Mouse (Mus musculus): ENCODE data around the gene D930020B18Rik. TPM values are rescaled to one million over a fixed set of nuclear protein-coding genes. Genes with fewer than 3 reads are reported as not detected.

The D930020B18Rik gene
- polyA plus RNA-seq, 1 experiment from 2014 or later = 0.21 TPM

DNA sequence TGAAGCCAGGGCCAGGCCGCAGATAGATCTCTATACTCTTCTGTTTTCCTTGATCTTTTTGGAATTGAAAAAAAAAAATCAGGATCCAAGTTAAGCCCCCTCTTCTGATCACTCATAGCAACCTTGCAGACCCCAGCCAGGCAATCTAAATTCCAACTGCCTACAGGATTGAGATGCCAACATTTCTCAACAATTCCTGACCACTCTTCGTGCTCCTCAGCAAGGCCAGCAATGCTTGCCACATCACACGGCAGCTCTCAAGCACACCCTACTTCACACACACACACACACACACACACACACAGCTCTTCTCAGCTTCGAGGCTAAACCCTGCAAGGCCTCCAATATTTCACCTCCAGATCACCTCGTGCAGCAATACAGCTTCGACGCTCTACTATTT lies 17.7 kb upstream of the D930020B18Rik start:
- Histone ChIP-seq H3K4me1 (replicated peaks; ENCODE audit: insufficient read depth, low read length) (peaks cover 6% of the 10 kb centered on the region), H3K36me3 (ENCODE audit: insufficient read depth, low read length) (peaks cover 18% of the 10 kb centered on the region; the same call in 1 of the 2 replicates), H3K4me2 (ENCODE audit: low read length) (no peak overlapping the region), H3K27ac (no peak overlapping the region), H3K9me3 (replicated peaks; ENCODE audit: low read length) (no peaks in the 10 kb centered on the region), H3K4me3 (replicated peaks; ENCODE audit: low read depth, low read length) (no peak overlapping the region), H3K27me3 (ENCODE audit: insufficient read depth, low read length) (no peaks in the 10 kb centered on the region), H3K9ac (ENCODE audit: low read depth, low read length) (no peak overlapping the region)
- TF ChIP-seq CTCF (IDR thresholded peaks at IDR 0.05; ENCODE audit: low read depth) = no peak
- no peak for ATAC-seq (replicated peaks; ENCODE audit: low FRiP score, low read depth)
- DNase-seq (ENCODE audit: low spot score) = no peak
- WGBS = 83% methylated on average over 7 of the region's 7 CpGs

DNA sequence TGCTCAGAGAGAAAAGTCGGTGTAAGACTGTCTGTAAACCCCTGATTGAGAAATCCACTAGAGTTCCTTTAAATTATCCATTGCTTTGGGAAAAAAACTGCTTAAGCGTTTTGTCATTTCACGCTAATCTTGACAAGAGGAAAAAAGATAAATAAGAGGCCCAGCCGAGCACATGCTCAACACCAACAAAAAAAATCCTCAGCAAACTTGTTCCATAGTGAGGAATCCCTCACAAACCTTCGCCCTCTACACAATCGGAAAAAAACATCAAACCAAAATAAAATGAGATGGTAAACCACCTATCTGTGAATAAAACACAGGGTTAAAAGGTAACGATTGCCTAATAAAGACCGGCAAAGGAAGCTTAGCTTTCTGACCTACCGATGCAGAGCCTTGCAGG lies 16.4 kb upstream of the D930020B18Rik start:
- Histone ChIP-seq H3K36me3 (ENCODE audit: insufficient read depth, low read length) (peaks cover 18% of the 10 kb centered on the region; the same call in 1 of the 2 replicates), H3K4me2 (ENCODE audit: low read length) (peak overlapping the region; percentile 74), H3K9ac (ENCODE audit: low read depth, low read length) (peak overlapping the region; percentile 89; the same call in 1 of the 2 replicates), H3K4me1 (replicated peaks; ENCODE audit: insufficient read depth, low read length) (peaks cover 6% of the 10 kb centered on the region), H3K27me3 (ENCODE audit: insufficient read depth, low read length) (no peaks in the 10 kb centered on the region), H3K27ac (peak overlapping the region; percentile 95), H3K9me3 (replicated peaks; ENCODE audit: low read length) (no peaks in the 10 kb centered on the region), H3K4me3 (replicated peaks; ENCODE audit: low read depth, low read length) (peak overlapping the region; percentile 88)
- WGBS = 6% methylated on average over 9 of the region's 9 CpGs
- TF ChIP-seq CTCF (IDR thresholded peaks at IDR 0.05; ENCODE audit: low read depth) = no peak
- no peak for ATAC-seq (replicated peaks; ENCODE audit: low FRiP score, low read depth)
- no peak for DNase-seq (ENCODE audit: low spot score)

DNA sequence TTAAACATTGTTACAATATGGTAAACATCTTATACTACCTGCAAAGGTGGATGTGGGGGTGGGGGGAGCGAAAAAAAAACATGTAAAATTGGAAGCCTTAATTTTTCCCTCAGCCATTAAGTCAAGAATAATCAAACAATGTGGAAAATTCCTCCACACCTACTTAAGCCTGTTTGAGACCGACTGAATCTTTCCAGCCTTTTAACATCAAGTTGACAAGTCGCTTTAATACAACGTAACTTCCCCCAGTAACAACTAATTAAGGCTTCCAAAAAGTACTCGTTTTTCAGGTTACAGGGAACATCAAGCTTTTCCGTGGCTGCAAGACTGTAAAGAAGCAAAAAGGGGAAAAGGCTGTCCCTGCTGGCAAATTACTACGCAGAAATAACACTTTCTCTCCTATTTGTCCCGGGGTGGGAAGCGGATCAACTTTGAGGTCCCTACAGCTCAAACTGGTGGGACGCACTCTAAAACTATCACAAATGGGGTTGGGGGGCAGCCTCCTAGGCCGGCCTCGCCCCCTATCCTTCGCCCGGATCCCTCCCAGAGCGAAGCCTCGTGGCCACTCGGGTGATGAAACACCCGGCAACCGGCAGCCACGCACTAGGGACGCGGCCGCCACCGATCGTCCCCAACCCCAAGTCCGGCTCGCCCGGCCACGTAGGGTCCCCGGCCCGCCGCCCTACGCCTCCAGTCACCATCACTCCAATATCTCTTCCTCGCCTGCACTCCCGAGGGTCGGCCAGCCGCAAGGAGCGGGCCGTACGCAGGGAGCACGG lies 15.8 kb upstream of the D930020B18Rik start:
- TF ChIP-seq CTCF (IDR thresholded peaks at IDR 0.05; ENCODE audit: low read depth) = no peak

DNA sequence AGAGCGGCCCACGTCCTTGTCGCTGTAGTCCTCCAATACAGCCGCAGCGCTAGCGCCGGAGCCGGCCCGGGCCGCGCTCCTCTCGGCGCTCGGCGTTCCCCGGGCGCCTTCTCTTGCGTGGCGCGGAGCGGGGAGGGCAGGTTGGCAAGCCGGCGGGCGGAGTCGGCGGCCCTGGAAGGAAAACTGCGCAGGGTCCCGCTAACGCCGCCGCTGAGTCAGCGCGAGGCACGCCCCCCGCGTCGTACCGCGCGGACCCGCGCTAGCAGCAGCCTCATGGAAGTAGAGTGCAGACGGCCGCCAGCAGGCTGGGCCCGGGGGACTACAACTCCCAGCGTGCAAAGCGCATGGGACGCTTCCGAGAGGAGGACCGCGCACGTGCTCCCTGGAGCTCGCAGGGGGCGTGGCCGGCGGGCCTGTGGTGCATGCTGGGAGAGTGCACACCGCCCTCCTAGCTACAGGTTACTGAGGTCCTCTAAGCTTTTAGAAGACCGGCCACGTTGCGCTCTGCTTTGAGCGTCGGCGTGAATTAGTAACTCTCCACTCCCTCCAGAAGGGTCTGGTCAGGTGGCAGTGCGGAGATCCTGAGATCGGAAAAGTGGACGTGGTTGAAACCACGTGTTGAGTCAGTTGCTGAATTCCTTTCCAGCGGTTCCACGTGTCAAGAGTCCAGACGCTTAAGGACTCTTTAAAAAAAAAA lies 15.1 kb upstream of the D930020B18Rik start, which contains the start of gene Xpot:
Gene Xpot, minus strand, starts transcription at position 147 of the 697 bp plus-strand sequence.
- DNase-seq (ENCODE audit: low spot score) (peak; percentile 98), ATAC-seq (replicated peaks; ENCODE audit: low FRiP score, low read depth) (peak; percentile 99)
- under 1% methylated on average over 69 of the region's 70 CpGs for WGBS
- peaks cover 6% of the 10 kb centered on the region for H3K4me1 ChIP-seq (replicated peaks; ENCODE audit: insufficient read depth, low read length)
- no peak for TF ChIP-seq CTCF (IDR thresholded peaks at IDR 0.05; ENCODE audit: low read depth)
- H3K9me3 ChIP-seq (replicated peaks; ENCODE audit: low read length) = no peaks in the 10 kb centered on the region
- H3K27ac ChIP-seq = peak within 1 kb of the TSS; percentile 95
- H3K4me2 ChIP-seq (ENCODE audit: low read length) = peak within 1 kb of the TSS; percentile 74
- H3K36me3 ChIP-seq (ENCODE audit: insufficient read depth, low read length) = peaks cover 17% of the 10 kb centered on the region; the same call in 1 of the 2 replicates
- H3K4me3 ChIP-seq (replicated peaks; ENCODE audit: low read depth, low read length) = peak within 1 kb of the TSS; percentile 88
- H3K9ac ChIP-seq (ENCODE audit: low read depth, low read length) = peak within 1 kb of the TSS; percentile 89
- H3K27me3 ChIP-seq (ENCODE audit: insufficient read depth, low read length) = no peaks in the 10 kb centered on the region

More for the DNA sequence above, 15.8 kb upstream of the D930020B18Rik start:
- under 1% methylated on average over 40 of the region's 41 CpGs for WGBS
- peaks cover 18% of the 10 kb centered on the region; the same call in 1 of the 2 replicates for H3K36me3 ChIP-seq (ENCODE audit: insufficient read depth, low read length)
- H3K27me3 ChIP-seq (ENCODE audit: insufficient read depth, low read length) = no peaks in the 10 kb centered on the region
- peak overlapping the region; percentile 74 for H3K4me2 ChIP-seq (ENCODE audit: low read length)
- ATAC-seq (replicated peaks; ENCODE audit: low FRiP score, low read depth) = peak; percentile 52
- peak overlapping the region; percentile 95 for H3K27ac ChIP-seq
- H3K4me3 ChIP-seq (replicated peaks; ENCODE audit: low read depth, low read length) = peak overlapping the region; percentile 88
- H3K9me3 ChIP-seq (replicated peaks; ENCODE audit: low read length) = no peaks in the 10 kb centered on the region
- peak; percentile 79 for DNase-seq (ENCODE audit: low spot score)
- H3K9ac ChIP-seq (ENCODE audit: low read depth, low read length) = peak overlapping the region; percentile 89
- H3K4me1 ChIP-seq (replicated peaks; ENCODE audit: insufficient read depth, low read length) = peaks cover 6% of the 10 kb centered on the region

DNA sequence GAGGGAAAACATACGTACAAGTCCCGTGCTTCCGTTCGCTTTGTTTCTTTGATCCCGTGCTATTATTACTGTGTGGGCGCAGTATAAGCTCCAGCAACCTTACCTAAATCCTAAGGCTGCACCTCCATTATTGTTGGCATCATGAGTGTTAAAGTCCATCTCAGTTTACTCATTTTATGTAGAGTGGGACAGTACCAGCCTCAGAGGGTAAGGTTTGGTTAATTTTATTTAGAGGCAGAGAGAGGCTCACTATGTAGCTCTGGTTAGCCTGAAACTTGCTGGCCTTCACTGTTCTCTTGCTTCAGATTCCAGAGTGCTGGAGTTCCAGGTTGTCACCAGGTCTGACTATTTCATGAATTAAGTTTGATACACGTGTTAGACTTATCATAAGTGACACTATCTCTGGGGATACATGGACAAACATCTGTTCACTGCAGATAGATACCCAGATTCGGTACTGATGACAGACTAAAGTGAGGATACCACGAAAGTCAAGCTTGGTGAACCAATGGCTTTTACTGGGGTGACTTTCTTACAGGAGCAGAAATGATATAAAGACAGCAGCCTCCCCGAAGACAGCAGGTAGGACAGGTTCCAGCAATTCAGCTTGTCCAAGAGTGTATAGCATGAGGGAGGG lies 14.1 kb upstream of the D930020B18Rik start:
- 82% methylated on average over 10 of the region's 10 CpGs for WGBS
- Histone ChIP-seq H3K4me1 (replicated peaks; ENCODE audit: insufficient read depth, low read length) (peaks cover 6% of the 10 kb centered on the region), H3K27ac (no peak overlapping the region), H3K9me3 (replicated peaks; ENCODE audit: low read length) (no peaks in the 10 kb centered on the region), H3K36me3 (ENCODE audit: insufficient read depth, low read length) (peaks cover 7% of the 10 kb centered on the region; the same call in 1 of the 2 replicates), H3K4me3 (replicated peaks; ENCODE audit: low read depth, low read length) (no peak overlapping the region), H3K4me2 (ENCODE audit: low read length) (peak overlapping the region; percentile 74; the same call in 1 of the 2 replicates), H3K9ac (ENCODE audit: low read depth, low read length) (no peak overlapping the region), H3K27me3 (ENCODE audit: insufficient read depth, low read length) (no peaks in the 10 kb centered on the region)
- DNase-seq (ENCODE audit: low spot score) (no peak), ATAC-seq (replicated peaks; ENCODE audit: low FRiP score, low read depth) (no peak)
- TF ChIP-seq CTCF (IDR thresholded peaks at IDR 0.05; ENCODE audit: low read depth) = no peak

DNA sequence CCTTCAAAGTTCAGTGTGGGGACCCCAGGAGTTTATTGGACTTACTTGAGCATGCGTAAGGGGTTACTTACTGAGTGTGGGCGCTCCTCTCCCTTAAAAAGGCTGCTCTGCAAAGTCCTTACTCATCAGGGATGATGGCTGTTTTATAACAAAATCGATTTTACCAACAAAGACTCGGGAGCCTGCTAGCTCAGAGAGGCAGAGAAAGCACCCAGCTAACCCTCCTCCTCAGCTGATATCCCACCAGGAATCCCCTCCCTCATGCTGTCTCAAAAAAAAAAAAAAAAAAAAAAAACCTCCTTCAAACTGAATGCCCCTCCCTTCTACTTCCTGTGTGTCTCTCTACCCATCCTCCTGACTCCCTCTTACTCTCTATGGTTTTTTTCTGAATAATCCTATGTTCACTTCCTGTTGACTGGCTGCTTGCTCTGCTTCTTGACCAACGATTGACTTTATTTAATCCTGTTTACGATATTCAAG lies 12.8 kb upstream of the D930020B18Rik start:
- no peak for DNase-seq (ENCODE audit: low spot score)
- Histone ChIP-seq H3K4me2 (ENCODE audit: low read length) (no peak overlapping the region), H3K4me1 (replicated peaks; ENCODE audit: insufficient read depth, low read length) (peaks cover 6% of the 10 kb centered on the region), H3K9me3 (replicated peaks; ENCODE audit: low read length) (no peaks in the 10 kb centered on the region), H3K4me3 (replicated peaks; ENCODE audit: low read depth, low read length) (no peak overlapping the region), H3K27ac (no peak overlapping the region), H3K9ac (ENCODE audit: low read depth, low read length) (no peak overlapping the region), H3K27me3 (ENCODE audit: insufficient read depth, low read length) (no peaks in the 10 kb centered on the region), H3K36me3 (ENCODE audit: insufficient read depth, low read length) (no peaks in the 10 kb centered on the region)
- 91% methylated on average over 6 of the region's 6 CpGs for WGBS
- ATAC-seq (replicated peaks; ENCODE audit: low FRiP score, low read depth) = no peak
- no peak for TF ChIP-seq CTCF (IDR thresholded peaks at IDR 0.05; ENCODE audit: low read depth)
